Mouse (Mus musculus) midbrain, embryonic 16.5 days (tissue): ENCODE measurements around the gene Zfp637. TPM values are rescaled to one million over a fixed set of nuclear protein-coding genes. Genes with fewer than 3 reads are reported as not detected.
"Not testable (repeated sequence)": the region's sequence is repeated elsewhere in the genome, so short reads cannot be mapped to it uniquely, and the experiment has no call there.

Experiments
- ATAC-seq: fragments of 200-750 bp; cut with Nextera tagmentation; 2 replicates; pipeline ENCODE4 v1.8.0; 2017; ENCODE audit warnings: moderate TSS enrichment
- H3K27ac ChIP-seq: fragments of 300-500 bp; sonication (generic); 2 replicates; pipeline ENCODE4 v1.5.1; 2014; ENCODE audit warnings: mild to moderate bottlenecking, low read length, mixed read lengths
- H3K27me3 ChIP-seq: fragments of 300-500 bp; sonication (generic); 2 replicates; pipeline ENCODE4 v1.6.1; 2014; ENCODE audit warnings: low read depth, low read length, mixed read lengths; ENCODE audit not compliant: control insufficient read depth, insufficient read depth
- H3K36me3 ChIP-seq: fragments of 300-500 bp; sonication (generic); 2 replicates; pipeline ENCODE4 v1.6.1; 2014; ENCODE audit warnings: mild to moderate bottlenecking, low read length, moderate library complexity, mixed read lengths; ENCODE audit not compliant: control insufficient read depth, insufficient read depth
- H3K4me1 ChIP-seq: fragments of 300-500 bp; sonication (generic); 2 replicates; pipeline ENCODE4 v1.6.1; 2014; ENCODE audit warnings: mild to moderate bottlenecking, low read length, mixed read lengths; ENCODE audit not compliant: control insufficient read depth, insufficient read depth
- H3K4me2 ChIP-seq: fragments of 300-500 bp; sonication (generic); 2 replicates; pipeline ENCODE4 v1.6.1; 2014; ENCODE audit warnings: mild to moderate bottlenecking, low read length, mixed read lengths
- H3K4me3 ChIP-seq: fragments of 300-500 bp; sonication (generic); 2 replicates; pipeline ENCODE4 v1.5.1; 2014; ENCODE audit warnings: low read depth, mild to moderate bottlenecking, low read length, moderate library complexity, mixed read lengths
- H3K9ac ChIP-seq: fragments of 300-500 bp; sonication (generic); 2 replicates; pipeline ENCODE4 v1.6.1; 2014; ENCODE audit warnings: low read depth, low read length, mixed read lengths
- H3K9me3 ChIP-seq: fragments of 300-500 bp; sonication (generic); replicated peaks from 2 replicates; pipeline ENCODE4 v1.6.1; 2014; ENCODE audit warnings: mild to moderate bottlenecking, low read length, mixed read lengths; ENCODE audit not compliant: control insufficient read depth, poor library complexity, severe bottlenecking
- WGBS: fragments of 180-500 bp; shearing (Covaris S2); extraction: QIAGEN DNeasy Blood & Tissue Kit; methylation state at CpG from one replicate; pipeline ENCODE4 v1.1.7; 2014; 5-methylcytosine and 5-hydroxymethylcytosine counted together
- polyA plus RNA-seq: library from polyadenylated mRNA; unstranded; fragments of >200 nt; fragmentation: Nextera tagmentation; extraction: Ambion mirVana; gene quantifications from 2 replicates; pipeline ENCODE4 v1.2.1, GENCODE M21; 2015

Gene Zfp637
- polyA plus RNA-seq, 1 experiment from 2014 or later = 138 TPM

- 76% methylated on average over 5 of the region's 5 CpGs for WGBS
- no peak overlapping the region for H3K4me2 ChIP-seq
- no peak for ATAC-seq
Measured at GRCm38 (mm10) chr6:117817108-117817541, 23.9 kb upstream of the Zfp637 start.

GRCm38 (mm10) chr6:117820327-117820726 is 20.7 kb upstream of the Zfp637 start:
- no peak overlapping the region for H3K4me2 ChIP-seq
- peaks cover 22% of the 10 kb centered on the region for H3K27me3 ChIP-seq
- no peak overlapping the region for H3K9ac ChIP-seq
- no peak overlapping the region for H3K4me3 ChIP-seq
- ATAC-seq = no peak
- H3K27ac ChIP-seq = no peak overlapping the region
- H3K9me3 ChIP-seq = no peaks in the 10 kb centered on the region
- 76% methylated on average over 14 of the region's 14 CpGs for WGBS
- no peaks in the 10 kb centered on the region for H3K36me3 ChIP-seq
- H3K4me1 ChIP-seq = no peaks in the 10 kb centered on the region

More at GRCm38 (mm10) chr6:117817108-117817541, 23.9 kb upstream of the Zfp637 start:
- peaks cover 11% of the 10 kb centered on the region for H3K27me3 ChIP-seq
- H3K9ac ChIP-seq = no peak overlapping the region
- H3K9me3 ChIP-seq = no peaks in the 10 kb centered on the region
- H3K27ac ChIP-seq = no peak overlapping the region
- no peaks in the 10 kb centered on the region for H3K4me1 ChIP-seq
- H3K4me3 ChIP-seq = no peak overlapping the region
- H3K36me3 ChIP-seq = no peaks in the 10 kb centered on the region

DNA sequence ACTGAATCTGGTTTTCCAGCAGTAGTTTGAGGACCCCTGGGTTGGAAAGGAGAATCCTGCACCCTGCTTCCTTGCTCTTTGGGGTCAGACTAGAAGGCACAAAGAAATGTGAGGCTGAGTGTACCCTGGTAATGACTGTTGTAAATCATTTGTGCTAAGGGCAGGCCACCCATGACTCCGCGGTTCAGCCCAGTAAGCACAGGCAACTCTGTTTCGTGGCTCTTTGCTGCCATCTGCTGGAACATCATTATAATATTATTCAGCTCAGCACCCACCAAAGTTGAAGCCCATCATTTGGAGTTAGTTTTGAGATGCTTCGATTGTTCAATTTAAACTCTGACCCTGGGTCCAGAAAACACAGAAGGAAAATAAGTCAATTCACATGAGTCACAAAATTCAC is 15.6 kb upstream of the Zfp637 start:
- Histone ChIP-seq H3K4me3 (no peak overlapping the region), H3K36me3 (no peaks in the 10 kb centered on the region), H3K4me2 (no peak overlapping the region), H3K4me1 (no peaks in the 10 kb centered on the region), H3K9me3 (no peaks in the 10 kb centered on the region), H3K27ac (no peak overlapping the region), H3K27me3 (peaks cover 18% of the 10 kb centered on the region), H3K9ac (no peak overlapping the region)
- WGBS = 19% methylated on average over 4 of the region's 4 CpGs
- peak; percentile 60; the same call in 1 of the 2 replicates for ATAC-seq

GRCm38 (mm10) chr6:117828273-117828672 is 12.7 kb upstream of the Zfp637 start:
- no peak overlapping the region for H3K27ac ChIP-seq
- no peaks in the 10 kb centered on the region for H3K4me1 ChIP-seq
- peaks cover 13% of the 10 kb centered on the region for H3K27me3 ChIP-seq
- WGBS = 14% methylated on average over 9 of the region's 9 CpGs
- no peaks in the 10 kb centered on the region for H3K9me3 ChIP-seq
- no peak for ATAC-seq
- no peak overlapping the region for H3K4me2 ChIP-seq
- H3K36me3 ChIP-seq = no peaks in the 10 kb centered on the region
- H3K9ac ChIP-seq = no peak overlapping the region
- no peak overlapping the region for H3K4me3 ChIP-seq

- WGBS = 15% methylated on average over 12 of the region's 12 CpGs
- ATAC-seq = no peak
- H3K9ac ChIP-seq = peak overlapping the region; percentile 97
- H3K4me3 ChIP-seq = peak overlapping the region; percentile 85
- H3K4me1 ChIP-seq = peaks cover 10% of the 10 kb centered on the region
- H3K27ac ChIP-seq = peak overlapping the region; percentile 96
- H3K9me3 ChIP-seq = no peaks in the 10 kb centered on the region
- H3K27me3 ChIP-seq = no peaks in the 10 kb centered on the region
- peak overlapping the region; percentile 86 for H3K4me2 ChIP-seq
- peaks cover 33% of the 10 kb centered on the region for H3K36me3 ChIP-seq
Measured at GRCm38 (mm10) chr6:117841511-117841955, 553 bp downstream of the Zfp637 start.

DNA sequence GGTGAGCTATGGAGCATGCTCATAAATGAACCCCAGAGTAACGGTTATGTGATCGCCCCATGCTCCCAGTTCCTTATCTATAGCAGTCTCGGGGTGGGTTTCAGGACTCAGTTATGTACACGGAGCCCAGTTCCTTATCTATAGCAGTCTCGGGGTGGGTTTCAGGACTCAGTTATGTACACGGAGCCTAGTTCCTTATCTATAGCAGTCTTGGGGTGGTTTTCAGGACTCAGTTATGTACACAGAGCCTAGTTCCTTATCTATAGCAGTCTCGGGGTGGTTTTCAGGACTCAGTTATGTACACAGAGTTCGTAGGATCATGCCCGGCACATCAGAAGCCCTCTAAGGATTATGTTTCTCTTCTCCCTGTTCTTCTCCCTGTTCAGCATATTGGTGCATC is 3.6 kb downstream of the Zfp637 start:
- H3K27ac ChIP-seq = no peak overlapping the region
- H3K4me1 ChIP-seq = peaks cover 10% of the 10 kb centered on the region
- H3K4me2 ChIP-seq = no peak overlapping the region
- H3K9ac ChIP-seq = no peak overlapping the region
- no peak overlapping the region for H3K4me3 ChIP-seq
- 97% methylated on average over 9 of the region's 9 CpGs for WGBS
- ATAC-seq = no peak
- H3K27me3 ChIP-seq = no peaks in the 10 kb centered on the region
- peaks cover 51% of the 10 kb centered on the region for H3K36me3 ChIP-seq
- no peaks in the 10 kb centered on the region for H3K9me3 ChIP-seq

- 87% methylated on average over 4 of the region's 4 CpGs for whole genome bisulfite sequencing
- H3K27me3 ChIP-seq, H3K9me3 ChIP-seq, H3K4me3 ChIP-seq, H3K4me1 ChIP-seq, H3K9ac ChIP-seq, H3K4me2 ChIP-seq, ATAC-seq, H3K27ac ChIP-seq: not testable (repeated sequence)
- peaks cover 51% of the 10 kb centered on the region for H3K36me3 ChIP-seq
Measured at GRCm38 (mm10) chr6:117846671-117847070, 5.7 kb downstream of the Zfp637 start.

DNA sequence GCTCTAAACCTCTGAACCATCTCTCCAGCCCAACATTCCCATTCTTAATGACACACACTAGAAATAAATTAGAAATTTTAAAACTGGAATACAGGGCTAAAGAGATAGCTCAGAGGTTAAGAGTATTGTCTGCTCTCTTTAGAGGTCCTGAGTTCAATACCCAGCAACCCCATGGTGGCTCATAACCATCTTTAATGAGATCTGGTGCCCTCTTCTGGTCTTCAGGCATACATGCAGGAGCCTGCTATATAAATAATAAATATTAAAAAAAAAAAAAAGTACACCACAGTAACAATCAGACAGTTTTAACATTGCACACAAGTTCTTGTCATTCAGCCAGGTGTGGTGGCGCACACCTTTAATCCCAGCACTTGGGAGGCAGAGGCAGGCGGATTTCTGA is 6.8 kb downstream of the Zfp637 start:
- H3K4me3 ChIP-seq = no peak overlapping the region
- no peaks in the 10 kb centered on the region for H3K27me3 ChIP-seq
- H3K4me1 ChIP-seq = no peaks in the 10 kb centered on the region
- peaks cover 51% of the 10 kb centered on the region for H3K36me3 ChIP-seq
- no peaks in the 10 kb centered on the region for H3K9me3 ChIP-seq
- no peak overlapping the region for H3K27ac ChIP-seq
- no peak overlapping the region for H3K9ac ChIP-seq
- WGBS = 100% methylated on average over 2 of the region's 2 CpGs
- no peak for ATAC-seq
- H3K4me2 ChIP-seq = no peak overlapping the region

GRCm38 (mm10) chr6:117848577-117848976 is 7.6 kb downstream of the Zfp637 start:
- 93% methylated on average over 5 of the region's 5 CpGs for WGBS
- Histone ChIP-seq H3K27me3 (no peaks in the 10 kb centered on the region), H3K4me3 (no peak overlapping the region), H3K4me2 (no peak overlapping the region), H3K4me1 (no peaks in the 10 kb centered on the region), H3K9me3 (no peaks in the 10 kb centered on the region), H3K27ac (no peak overlapping the region), H3K9ac (no peak overlapping the region), H3K36me3 (peaks cover 45% of the 10 kb centered on the region)
- ATAC-seq = no peak
